21 mouse cellular contexts compared by ENCODE assay signal in the genomic region with DNA sequence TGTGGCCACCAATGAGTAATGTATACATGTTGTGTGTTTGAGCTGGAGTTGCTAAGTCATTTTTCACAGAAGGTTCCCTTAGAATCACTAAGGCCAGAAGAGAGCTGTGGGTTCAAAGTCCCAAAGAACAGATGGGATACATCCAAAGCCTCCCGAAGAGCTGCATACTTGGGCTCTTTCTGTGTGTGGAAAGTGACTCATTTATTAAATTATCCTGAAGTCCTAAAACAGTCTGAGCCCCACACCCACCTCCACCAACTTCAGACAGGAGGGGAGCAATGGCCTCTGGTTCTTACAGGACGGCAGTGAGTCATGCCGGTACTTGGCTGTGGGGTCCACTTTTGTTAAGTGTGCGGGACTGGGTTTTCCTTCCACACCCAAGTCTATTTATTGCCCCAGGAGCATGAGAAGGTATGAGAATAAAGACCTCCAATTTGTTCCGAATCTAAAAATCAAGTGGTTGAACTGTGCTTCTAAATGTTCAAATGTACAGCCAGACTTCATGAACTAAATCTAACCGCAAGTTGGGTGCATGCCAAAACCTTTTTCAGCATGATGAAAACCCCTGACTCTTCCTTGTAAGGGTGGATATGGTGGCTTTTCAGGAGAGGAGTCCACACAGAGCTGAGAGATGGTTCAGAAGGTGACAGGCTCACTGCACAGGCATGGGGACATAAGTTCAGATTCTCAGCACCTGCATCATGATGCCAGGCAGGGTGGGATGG.
DNase-seq lines count a peak whose midpoint lies in the region; ATAC-seq and TF ChIP-seq lines count a peak whose summit lies in the region.
"Had no signal": no experiment of that assay in that cellular context is flagged by ENCODE, and none has a peak within 500 bp of the region (broad histone marks: within the 10 kb centered on the region; RNA-seq: fewer than 3 reads in every experiment).

No protein-coding gene starts in this region.

- TF ChIP-seq POLR2A in embryonic fibroblast, embryonic 13.5 days (IDR thresholded peaks at IDR 0.05; ENCODE audit: low read depth, low read length): no peak

- H3K27me3 ChIP-seq in intestine, embryonic 14.5 days (replicated peaks; ENCODE audit: control insufficient read depth, insufficient read depth, low read length): no peaks in the 10 kb centered on the region
- H3K27me3 ChIP-seq in intestine, postnatal 0 days (replicated peaks; ENCODE audit: control insufficient read depth, insufficient read depth, low read length): no peaks in the 10 kb centered on the region
- H3K27me3 ChIP-seq in lung, embryonic 14.5 days (ENCODE audit: insufficient read depth, low read length): no peaks in the 10 kb centered on the region
- no peaks in the 10 kb centered on the region for H3K27me3 ChIP-seq in stomach, embryonic 15.5 days (replicated peaks)
- H3K27me3 ChIP-seq in forebrain, embryonic 16.5 days (replicated peaks; ENCODE audit: control insufficient read depth, insufficient read depth, low read length): no peaks in the 10 kb centered on the region
- H3K27me3 ChIP-seq: forebrain, embryonic 15.5 days; limb, embryonic 12.5 days; neural tube, embryonic 12.5 days had no signal

- H3K4me1 ChIP-seq in intestine, embryonic 14.5 days (replicated peaks; ENCODE audit: control insufficient read depth, insufficient read depth, low read length): peaks cover 26% of the 10 kb centered on the region
- no peaks in the 10 kb centered on the region for H3K4me1 ChIP-seq in intestine, postnatal 0 days (replicated peaks; ENCODE audit: control insufficient read depth, insufficient read depth, low read length)
- peaks cover 4% of the 10 kb centered on the region; the same call in 1 of the 2 replicates for H3K4me1 ChIP-seq in lung, embryonic 14.5 days (ENCODE audit: insufficient read depth)
- H3K4me1 ChIP-seq in embryonic fibroblast, embryonic 13.5 days (ENCODE audit: control insufficient read depth, insufficient read depth, low read length): peaks cover 11% of the 10 kb centered on the region
- H3K4me1 ChIP-seq in stomach, embryonic 15.5 days: peaks cover 16% of the 10 kb centered on the region
- no peaks in the 10 kb centered on the region for H3K4me1 ChIP-seq in forebrain, embryonic 16.5 days (replicated peaks; ENCODE audit: control insufficient read depth, insufficient read depth, low read length)
- H3K4me1 ChIP-seq: forebrain, embryonic 15.5 days; limb, embryonic 12.5 days; neural tube, embryonic 12.5 days had no signal

- no peak for ATAC-seq in intestine, embryonic 14.5 days (replicated peaks; ENCODE audit: low FRiP score, low TSS enrichment, low read depth)
- ATAC-seq in intestine, postnatal 0 days: no peak
- peak; percentile 49 for ATAC-seq in lung, embryonic 14.5 days (ENCODE audit: insufficient read depth)
- ATAC-seq in stomach, embryonic 15.5 days (ENCODE audit: insufficient read depth, low FRiP score, low read depth): peak; percentile 52; the same call in 1 of the 2 replicates
- no peak for ATAC-seq in forebrain, embryonic 16.5 days
- ATAC-seq: forebrain, embryonic 15.5 days; hindbrain, postnatal 0 days had no signal

- H3K4me3 ChIP-seq in intestine, embryonic 14.5 days (ENCODE audit: low read depth, low read length): no peak overlapping the region
- H3K4me3 ChIP-seq in intestine, postnatal 0 days (ENCODE audit: low read depth, low read length): no peak overlapping the region
- no peak overlapping the region for H3K4me3 ChIP-seq in lung, embryonic 14.5 days (ENCODE audit: low read depth, low read length)
- no peak overlapping the region for H3K4me3 ChIP-seq in embryonic fibroblast, embryonic 13.5 days (ENCODE audit: insufficient read depth, low read length)
- H3K4me3 ChIP-seq in stomach, embryonic 15.5 days (replicated peaks): no peak overlapping the region
- H3K4me3 ChIP-seq in forebrain, embryonic 16.5 days (replicated peaks; ENCODE audit: low read length): no peak overlapping the region
- H3K4me3 ChIP-seq: forebrain, embryonic 15.5 days; heart, adult 2 months; limb, embryonic 12.5 days; neural tube, embryonic 12.5 days had no signal

- TF ChIP-seq CTCF in intestine, postnatal 0 days (IDR thresholded peaks at IDR 0.05; ENCODE audit: low read depth): no peak
- TF ChIP-seq CTCF in lung, embryonic 14.5 days (IDR thresholded peaks at IDR 0.05; ENCODE audit: low read depth): no peak
- TF ChIP-seq CTCF in embryonic fibroblast, embryonic 13.5 days (IDR thresholded peaks at IDR 0.05; ENCODE audit: borderline replicate concordance, insufficient read depth, low read length): no peak

- H3K27ac ChIP-seq in intestine, embryonic 14.5 days (ENCODE audit: low read depth): peak overlapping the region; percentile 79
- H3K27ac ChIP-seq in intestine, postnatal 0 days (ENCODE audit: low read depth, low read length): no peak overlapping the region
- H3K27ac ChIP-seq in lung, embryonic 14.5 days (ENCODE audit: low read depth): peak overlapping the region; percentile 14
- peak overlapping the region; percentile 69 for H3K27ac ChIP-seq in embryonic fibroblast, embryonic 13.5 days (ENCODE audit: insufficient read depth, low read length)
- H3K27ac ChIP-seq in stomach, embryonic 15.5 days: peak overlapping the region; percentile 83
- no peak overlapping the region for H3K27ac ChIP-seq in forebrain, embryonic 16.5 days (ENCODE audit: low read length)
- H3K27ac ChIP-seq: forebrain, embryonic 15.5 days; heart, adult 2 months; hindbrain, postnatal 0 days; limb, embryonic 12.5 days; liver, embryonic 14.5 days; macrophage; neural tube, embryonic 12.5 days had no signal

- DNase-seq in intestine, embryonic 14.5 days (ENCODE audit: low spot score): no peak
- DNase-seq in lung, embryonic 14.5 days: peak; percentile 73
- DNase-seq in lung, postnatal 36 days: no peak
- no peak for DNase-seq in cerebellum, postnatal 10 days
- DNase-seq: B cell, adult 2 months; cerebellum, adult 2 months; gastrocnemius, postnatal 25 days; layer of hippocampus, adult 9-11 months; right cerebral cortex, adult 18-20 months had no signal

- no peak overlapping the region for H3K4me2 ChIP-seq in intestine, embryonic 14.5 days (ENCODE audit: low read length)
- no peak overlapping the region for H3K4me2 ChIP-seq in intestine, postnatal 0 days (replicated peaks; ENCODE audit: low read depth)
- no peak overlapping the region for H3K4me2 ChIP-seq in lung, embryonic 14.5 days
- no peak overlapping the region for H3K4me2 ChIP-seq in stomach, embryonic 15.5 days
- H3K4me2 ChIP-seq in forebrain, embryonic 16.5 days (ENCODE audit: low read length): no peak overlapping the region
- H3K4me2 ChIP-seq: forebrain, embryonic 15.5 days; limb, embryonic 12.5 days; midbrain, embryonic 11.5 days; neural tube, embryonic 12.5 days had no signal

- no peak overlapping the region for H3K9ac ChIP-seq in intestine, embryonic 14.5 days (ENCODE audit: low read length)
- H3K9ac ChIP-seq in intestine, postnatal 0 days (ENCODE audit: low read depth, low read length): no peak overlapping the region
- no peak overlapping the region for H3K9ac ChIP-seq in lung, embryonic 14.5 days
- H3K9ac ChIP-seq in stomach, embryonic 15.5 days: no peak overlapping the region
- no peak overlapping the region for H3K9ac ChIP-seq in forebrain, embryonic 16.5 days (replicated peaks; ENCODE audit: low read depth, low read length)
- H3K9ac ChIP-seq: forebrain, embryonic 15.5 days; limb, embryonic 12.5 days; liver, embryonic 14.5 days; neural tube, embryonic 12.5 days had no signal

- H3K36me3 ChIP-seq in intestine, embryonic 14.5 days (ENCODE audit: control insufficient read depth, insufficient read depth, low read length): no peaks in the 10 kb centered on the region
- no peaks in the 10 kb centered on the region for H3K36me3 ChIP-seq in intestine, postnatal 0 days (ENCODE audit: control insufficient read depth, insufficient read depth)
- H3K36me3 ChIP-seq in lung, embryonic 14.5 days (ENCODE audit: insufficient read depth): no peaks in the 10 kb centered on the region
- H3K36me3 ChIP-seq in stomach, embryonic 15.5 days: no peaks in the 10 kb centered on the region
- no peaks in the 10 kb centered on the region for H3K36me3 ChIP-seq in forebrain, embryonic 16.5 days (ENCODE audit: control insufficient read depth, insufficient read depth)
- H3K36me3 ChIP-seq: forebrain, embryonic 15.5 days; limb, embryonic 12.5 days; neural tube, embryonic 12.5 days had no signal

- H3K9me3 ChIP-seq in intestine, embryonic 14.5 days (ENCODE audit: control insufficient read depth, low read length): no peaks in the 10 kb centered on the region
- H3K9me3 ChIP-seq in intestine, postnatal 0 days (ENCODE audit: control insufficient read depth): no peaks in the 10 kb centered on the region
- no peaks in the 10 kb centered on the region for H3K9me3 ChIP-seq in lung, embryonic 14.5 days (ENCODE audit: low read depth, low read length)
- no peaks in the 10 kb centered on the region for H3K9me3 ChIP-seq in stomach, embryonic 15.5 days
- no peaks in the 10 kb centered on the region for H3K9me3 ChIP-seq in forebrain, embryonic 16.5 days (ENCODE audit: control insufficient read depth, low read length)
- H3K9me3 ChIP-seq: forebrain, embryonic 15.5 days; limb, embryonic 12.5 days; neural tube, embryonic 12.5 days had no signal

- 41% methylated on average over 6 of the region's 6 CpGs for WGBS in intestine, embryonic 14.5 days
- WGBS in intestine, postnatal 0 days: 55% methylated on average over 6 of the region's 6 CpGs
- WGBS in lung, embryonic 14.5 days: 54% methylated on average over 6 of the region's 6 CpGs
- 41% methylated on average over 6 of the region's 6 CpGs for WGBS in stomach, embryonic 15.5 days
- WGBS in forebrain, embryonic 16.5 days: 86% methylated on average over 6 of the region's 6 CpGs

Comparison
In these comparisons a context has a peak if more than half of its experiments do, and no peak if none do; other contexts are left out.
1. H3K27ac ChIP-seq: peak in intestine, embryonic 14.5 days (single experiment), lung, embryonic 14.5 days (single experiment), embryonic fibroblast, embryonic 13.5 days (single experiment) and stomach, embryonic 15.5 days (single experiment); none in intestine, postnatal 0 days (single experiment) and forebrain, embryonic 16.5 days (single experiment).
2. ATAC-seq: peak in lung, embryonic 14.5 days (single experiment) and stomach, embryonic 15.5 days (single experiment); none in intestine, embryonic 14.5 days (single experiment), intestine, postnatal 0 days (single experiment) and forebrain, embryonic 16.5 days (single experiment).